9 mouse cellular contexts compared by ENCODE assay signal in the genomic region with DNA sequence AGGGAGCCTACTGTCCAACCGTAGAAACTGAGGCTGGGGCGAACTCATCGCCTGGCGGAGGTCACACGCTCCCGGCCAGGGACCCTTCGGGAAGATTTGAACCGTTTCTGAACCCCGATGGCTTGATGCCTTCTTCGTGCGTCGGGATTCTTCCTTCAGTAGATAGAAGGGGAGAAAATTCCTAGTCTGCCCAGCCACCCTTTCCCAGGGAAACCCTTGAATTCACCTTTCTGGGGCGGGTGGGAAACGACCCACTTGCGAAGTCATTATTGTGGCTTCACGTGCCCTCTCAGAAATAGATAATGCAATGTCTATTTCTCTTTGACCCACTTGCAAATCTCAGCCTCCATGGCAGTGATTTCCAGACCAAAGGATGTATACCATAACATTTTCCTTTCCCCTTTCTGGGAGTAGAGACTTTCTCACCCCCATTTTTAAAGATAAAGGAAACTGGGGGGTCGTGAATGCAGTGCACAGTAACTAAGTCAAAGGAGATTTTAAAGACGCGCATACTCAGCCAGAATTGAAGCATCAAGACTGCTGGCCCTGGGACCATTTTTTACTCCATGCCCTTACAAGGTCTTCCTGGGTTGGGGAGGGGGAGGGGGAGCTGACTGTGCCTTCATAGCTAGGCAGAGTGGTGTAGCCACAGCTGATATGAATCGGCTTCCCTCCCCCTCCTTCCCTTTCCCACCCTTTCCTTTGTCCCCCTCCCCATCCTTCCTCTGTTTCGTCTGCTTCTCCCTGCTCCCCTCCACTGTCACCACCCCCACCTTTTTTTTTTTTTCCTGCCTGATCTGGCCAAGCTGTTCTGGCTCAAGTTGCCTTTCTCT. TPM values are rescaled to one million over a fixed set of nuclear protein-coding genes. Genes with fewer than 3 reads are reported as not detected.
DNase-seq lines count a peak whose midpoint lies in the region; ATAC-seq and TF ChIP-seq lines count a peak whose summit lies in the region.
"Had no signal": no experiment of that assay in that cellular context is flagged by ENCODE, and none has a peak within 500 bp of the region (broad histone marks: within the 10 kb centered on the region; RNA-seq: fewer than 3 reads in every experiment).

No protein-coding gene starts in this region.

- dilution Hi-C loops in CH12.LX (cut with MboI; ENCODE audit: extremely low pct_ligation_motif_present, extremely low pct_unique_long_range_greater_than_20kb, low sequenced_read_pairs) = no loop called here

- WGBS in embryonic facial prominence, embryonic 15.5 days = 2% methylated on average over 21 of the region's 21 CpGs
- WGBS in lung, embryonic 14.5 days = under 1% methylated on average over 21 of the region's 21 CpGs

- no peaks in the 10 kb centered on the region for H3K27me3 ChIP-seq in CH12.LX (replicated peaks)
- no peaks in the 10 kb centered on the region for H3K27me3 ChIP-seq in embryonic facial prominence, embryonic 15.5 days
- no peaks in the 10 kb centered on the region for H3K27me3 ChIP-seq in lung, embryonic 14.5 days (ENCODE audit: insufficient read depth, low read length)

- peaks cover 31 to 57% of the 10 kb centered on the region in 2 experiments for H3K4me1 ChIP-seq in CH12.LX (ENCODE audit: control insufficient read depth in 1 of 2, insufficient read depth in 2 of 2)
- peaks cover 32% of the 10 kb centered on the region for H3K4me1 ChIP-seq in embryonic facial prominence, embryonic 15.5 days
- H3K4me1 ChIP-seq in lung, embryonic 14.5 days (ENCODE audit: insufficient read depth) = peaks cover 11% of the 10 kb centered on the region

- intact Hi-C loops in heart, postnatal 25 days (cut with DNase I) = loop anchor here (2.0 to 5.0 kb wide), 2 partner anchors 34 to 48 kb away; a partner anchor contains a TSS

- no peak for TF ChIP-seq CTCF in CH12.LX (conservative IDR thresholded peaks at IDR 0.05 in 1 of 2, IDR thresholded peaks at IDR 0.05 in 1 of 2; ENCODE audit: low read depth in 2 of 2, low read length in 2 of 2)
- TF ChIP-seq CTCF in lung, embryonic 14.5 days (IDR thresholded peaks at IDR 0.05; ENCODE audit: low read depth) = no peak

- no peak for TF ChIP-seq EP300 in CH12.LX (IDR thresholded peaks at IDR 0.05; ENCODE audit: low read length)

- H3K79me2 ChIP-seq in CH12.LX (replicated peaks; ENCODE audit: control insufficient read depth, extremely low read depth, insufficient read depth, poor library complexity, severe bottlenecking) = peaks cover 60% of the 10 kb centered on the region

- H3K36me3 ChIP-seq in CH12.LX (replicated peaks in 1 of 2; ENCODE audit: control insufficient read depth in 1 of 2, insufficient read depth in 1 of 2, low read length in 1 of 2) = peaks cover 28 to 46% of the 10 kb centered on the region in 2 experiments
- H3K36me3 ChIP-seq in embryonic facial prominence, embryonic 15.5 days = peaks cover 26% of the 10 kb centered on the region
- peaks cover 41% of the 10 kb centered on the region for H3K36me3 ChIP-seq in lung, embryonic 14.5 days (ENCODE audit: insufficient read depth)

- no peaks in the 10 kb centered on the region for H3K9me3 ChIP-seq in CH12.LX (replicated peaks; ENCODE audit: low read length)
- no peaks in the 10 kb centered on the region for H3K9me3 ChIP-seq in embryonic facial prominence, embryonic 15.5 days (replicated peaks)
- no peaks in the 10 kb centered on the region for H3K9me3 ChIP-seq in lung, embryonic 14.5 days (ENCODE audit: low read depth, low read length)

- H3K27ac ChIP-seq in CH12.LX (ENCODE audit: insufficient read depth, low read depth) = peak overlapping the region; percentile 76
- peak overlapping the region; percentile 89 for H3K27ac ChIP-seq in embryonic facial prominence, embryonic 15.5 days (replicated peaks)
- peak overlapping the region; percentile 95 for H3K27ac ChIP-seq in lung, embryonic 14.5 days (ENCODE audit: low read depth)

- peak; percentile 68 for DNase-seq in CH12.LX (ENCODE audit: extremely low read depth)
- DNase-seq in adrenal gland, postnatal 10 days = peak; percentile 79
- DNase-seq in heart, postnatal 25 days (ENCODE audit: low spot score) = peak; percentile 34
- peak; percentile 75 to 85 for DNase-seq in kidney, postnatal 4 days
- DNase-seq in lung, embryonic 14.5 days = peak; percentile 69
- DNase-seq in retina, postnatal 7 days (ENCODE audit: low read depth, low spot score) = peak; percentile 4
- DNase-seq in urinary bladder, postnatal 25 days (ENCODE audit: low spot score) = no peak

- no peak for TF ChIP-seq POLR2A in CH12.LX (IDR thresholded peaks at IDR 0.05; ENCODE audit: low read depth, low read length)

- TF ChIP-seq RAD21 in CH12.LX (IDR thresholded peaks at IDR 0.05; ENCODE audit: low read depth, low read length) = no peak

- in situ Hi-C loops in CH12.LX (cut with MboI; ENCODE audit: low pct_ligation_motif_present, low pct_unique_long_range_greater_than_20kb, low sequenced_read_pairs) = no loop called here

- H3K4me2 ChIP-seq in CH12.LX (ENCODE audit: insufficient read depth, low read depth, poor library complexity, severe bottlenecking) = peak overlapping the region; percentile 72
- H3K4me2 ChIP-seq in embryonic facial prominence, embryonic 15.5 days (replicated peaks) = peak overlapping the region; percentile 64
- peak overlapping the region; percentile 72 for H3K4me2 ChIP-seq in lung, embryonic 14.5 days

- no peak for ATAC-seq in embryonic facial prominence, embryonic 15.5 days (ENCODE audit: insufficient number of reproducible peaks, low FRiP score, low TSS enrichment, low read depth)
- peak; percentile 36; the same call in 1 of the 2 replicates for ATAC-seq in lung, embryonic 14.5 days (ENCODE audit: insufficient read depth)

- H3K9ac ChIP-seq in CH12.LX (ENCODE audit: insufficient read depth, low read depth) = peak overlapping the region; percentile 97
- H3K9ac ChIP-seq in embryonic facial prominence, embryonic 15.5 days = peak overlapping the region; percentile 88
- H3K9ac ChIP-seq in lung, embryonic 14.5 days = peak overlapping the region; percentile 97

- peak overlapping the region; percentile 89 to 100 (median 90) for H3K4me3 ChIP-seq in CH12.LX (replicated peaks in 1 of 3; ENCODE audit: low read depth in 2 of 3, low read length in 2 of 3, poor library complexity in 1 of 3)
- H3K4me3 ChIP-seq in embryonic facial prominence, embryonic 15.5 days (replicated peaks) = peak overlapping the region; percentile 95
- peak overlapping the region; percentile 94 for H3K4me3 ChIP-seq in lung, embryonic 14.5 days (ENCODE audit: low read depth, low read length)

TF ChIP-seq in CH12.LX, 34 proteins besides CTCF, POLR2A, EP300 and RAD21:
- TF ChIP-seq RCOR1 (conservative IDR thresholded peaks at IDR 0.05; ENCODE audit: low read depth, low read length) (no peak), MXI1 (IDR thresholded peaks at IDR 0.05; ENCODE audit: low read depth, low read length) (peak; percentile 11; the same call in 1 of the 2 replicates), NELFE (IDR thresholded peaks at IDR 0.05; ENCODE audit: low read depth, low read length) (0 out of 2 replicates have a peak, but pooled peaks have one; percentile 26), MEF2A (IDR thresholded peaks at IDR 0.05; ENCODE audit: borderline replicate concordance, low read depth, low read length) (no peak), SMC3 (IDR thresholded peaks at IDR 0.05; ENCODE audit: low read depth, low read length) (no peak), TCF12 (IDR thresholded peaks at IDR 0.05; ENCODE audit: low read depth, low read length) (no peak), BHLHE40 (IDR thresholded peaks at IDR 0.05; ENCODE audit: low read depth, low read length) (peak; percentile 58), ELF1 (IDR thresholded peaks at IDR 0.05; ENCODE audit: low read depth, low read length) (peak; percentile 40; the same call in 1 of the 2 replicates), ZNF384 (IDR thresholded peaks at IDR 0.05; ENCODE audit: low read depth, low read length) (0 out of 2 replicates have a peak, but pooled peaks have one; percentile 17), MAX (IDR thresholded peaks at IDR 0.05; ENCODE audit: low read length) (0 out of 2 replicates have a peak, but pooled peaks have one; percentile 43)

RNA-seq across cellular contexts. Expression of a gene that starts 1.0 kb away (rescaled TPM):
- total RNA-seq in CH12.LX (2012; rRNA removed) (48.3 and 64.5 TPM in 2 replicates), CH12.LX (2014; rRNA removed) (71.1 and 76.5 TPM in 2 replicates)
- polyA plus RNA-seq in CH12.LX (2012; ENCODE audit: insufficient read length, low read depth) = 369 and 388 TPM in 2 replicates
- total RNA-seq in adrenal gland, postnatal 10 days (2021) = 100 to 1,000 TPM; 265 to 283 TPM
- polyA plus RNA-seq in embryonic facial prominence, embryonic 15.5 days (2015; fragmentation: Nextera tagmentation; extraction: Ambion mirVana) = 534 and 553 TPM in 2 replicates
- total RNA-seq in heart, postnatal 25 days (2021) = 100 to 1,000 TPM; 240 to 249 TPM
- polyA plus RNA-seq in lung, embryonic 14.5 days (2014; fragmentation: Nextera tagmentation; extraction: Ambion mirVana) = 861 and 873 TPM in 2 replicates

RNA-seq across cellular contexts. Expression of a gene that starts 29.1 kb away (rescaled TPM):
- total RNA-seq in CH12.LX (2012; rRNA removed) (1.4 and 2.3 TPM in 2 replicates), CH12.LX (2014; rRNA removed) (1.4 and 2.4 TPM in 2 replicates)
- 0.93 and 1.1 TPM in 2 replicates for polyA plus RNA-seq in CH12.LX (2012; ENCODE audit: insufficient read length, low read depth)
- total RNA-seq in adrenal gland, postnatal 10 days (2021) = 1 to 10 TPM; 2.2 to 2.3 TPM
- polyA plus RNA-seq in embryonic facial prominence, embryonic 15.5 days (2015; fragmentation: Nextera tagmentation; extraction: Ambion mirVana) = 2.3 and 3.4 TPM in 2 replicates
- total RNA-seq in heart, postnatal 25 days (2021) = 1 to 10 TPM; 1.0 to 2.3 TPM
- 0.86 and 0.88 TPM in 2 replicates for polyA plus RNA-seq in lung, embryonic 14.5 days (2014; fragmentation: Nextera tagmentation; extraction: Ambion mirVana)
- total RNA-seq: hematopoietic stem cell, adult 5-6 weeks had no signal

RNA-seq across cellular contexts. Expression of a gene that starts 49.3 kb away (rescaled TPM):
- total RNA-seq in CH12.LX (2012; rRNA removed) = 165 and 191 TPM in 2 replicates
- total RNA-seq in CH12.LX (2014; rRNA removed) = 84.8 and 87.8 TPM in 2 replicates
- polyA plus RNA-seq in CH12.LX (2012; ENCODE audit: insufficient read length, low read depth) = 231 and 263 TPM in 2 replicates
- total RNA-seq in adrenal gland, postnatal 10 days (2021) = 100 to 1,000 TPM; 100 to 114 TPM
- polyA plus RNA-seq in embryonic facial prominence, embryonic 15.5 days (2015; fragmentation: Nextera tagmentation; extraction: Ambion mirVana) = 227 and 232 TPM in 2 replicates
- 10 to 100 TPM; 78.5 to 80.0 TPM for total RNA-seq in heart, postnatal 25 days (2021)
- 237 and 239 TPM in 2 replicates for polyA plus RNA-seq in lung, embryonic 14.5 days (2014; fragmentation: Nextera tagmentation; extraction: Ambion mirVana)
